Mouse (Mus musculus) midbrain, embryonic 12.5 days (tissue): ENCODE data around the gene Foxd4. TPM values are rescaled to one million over a fixed set of nuclear protein-coding genes. Genes with fewer than 3 reads are reported as not detected.
A peak's percentile ranks its signal among the peaks of the same experiment; 100 is the strongest.

Experiments
- ATAC-seq: fragments of 200-750 bp; cut with Nextera tagmentation; 2 replicates; pipeline ENCODE4 v1.8.0; 2017; ENCODE audit warnings: low read depth, moderate TSS enrichment, moderate library complexity; ENCODE audit not compliant: low FRiP score
- H3K27ac ChIP-seq: fragments of 300-500 bp; sonication (generic); replicated peaks from 2 replicates; pipeline ENCODE4 v1.5.1; 2016; ENCODE audit warnings: mild to moderate bottlenecking
- H3K27me3 ChIP-seq: fragments of 300-500 bp; sonication (generic); 2 replicates; pipeline ENCODE4 v1.6.1; 2016; ENCODE audit warnings: mild to moderate bottlenecking
- H3K36me3 ChIP-seq: fragments of 300-500 bp; sonication (generic); 2 replicates; pipeline ENCODE4 v1.6.1; 2016
- H3K4me1 ChIP-seq: fragments of 300-500 bp; sonication (generic); 2 replicates; pipeline ENCODE4 v1.6.1; 2016
- H3K4me2 ChIP-seq: fragments of 300-500 bp; sonication (generic); replicated peaks from 2 replicates; pipeline ENCODE4 v1.6.1; 2016; ENCODE audit warnings: mild to moderate bottlenecking, moderate library complexity
- H3K4me3 ChIP-seq: fragments of 300-500 bp; sonication (generic); 2 replicates; pipeline ENCODE4 v1.5.1; 2016; ENCODE audit warnings: mild to moderate bottlenecking
- H3K9ac ChIP-seq: fragments of 300-500 bp; sonication (generic); replicated peaks from 2 replicates; pipeline ENCODE4 v1.6.1; 2016; ENCODE audit warnings: mild to moderate bottlenecking, moderate library complexity
- H3K9me3 ChIP-seq: fragments of 300-500 bp; sonication (generic); 2 replicates; pipeline ENCODE4 v1.6.1; 2016; ENCODE audit warnings: mild to moderate bottlenecking
- WGBS: fragments of 180-500 bp; shearing (Covaris S2); methylation state at CpG from one replicate; pipeline ENCODE4 v1.1.7; 2016; 5-methylcytosine and 5-hydroxymethylcytosine counted together
- polyA plus RNA-seq: library from polyadenylated mRNA; unstranded; fragments of >200 nt; fragmentation: Nextera tagmentation; extraction: Ambion mirVana; gene quantifications from 2 replicates; pipeline ENCODE4 v1.2.1, GENCODE M21; 2016

Foxd4 gene
- polyA plus RNA-seq = 0.09 and 0.18 TPM in 2 replicates

DNA sequence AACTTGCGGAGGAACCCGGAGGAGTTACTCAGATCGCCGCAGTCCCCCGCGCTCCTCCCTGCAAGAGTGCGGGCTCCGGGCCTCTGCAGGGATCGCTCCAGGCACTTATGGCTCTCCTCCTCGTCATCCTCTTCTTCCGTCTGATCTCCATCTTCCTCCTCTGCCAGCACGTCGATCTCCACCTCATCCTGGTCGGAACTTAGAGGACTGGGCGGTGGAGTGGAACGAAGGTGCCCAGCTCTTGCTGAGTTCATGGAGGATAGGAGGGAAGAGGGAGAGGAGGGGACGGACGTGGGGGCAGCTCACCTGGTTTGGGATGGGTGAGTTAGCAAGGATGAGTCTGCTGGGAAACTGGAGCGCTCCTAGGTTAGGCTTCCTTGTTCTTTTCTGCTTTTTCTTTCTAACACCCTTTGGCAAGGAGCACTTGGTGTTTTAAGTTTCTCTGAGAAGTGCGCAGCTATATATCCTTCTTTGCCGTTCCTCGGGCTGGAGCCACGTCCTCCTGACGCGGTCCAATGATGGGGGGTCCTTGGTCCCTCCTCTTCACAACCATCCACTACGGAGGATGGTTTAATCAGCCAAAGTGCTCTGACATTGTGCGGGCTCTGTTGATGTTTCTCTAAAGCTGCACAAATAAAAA, at the start of gene Foxd4:
Gene Foxd4 (minus strand): TSS at position 617 of the 640 bp plus-strand sequence.
- H3K9ac ChIP-seq = peak within 1 kb of the TSS; percentile 47; the same call in 1 of the 2 replicates
- H3K4me1 ChIP-seq = peaks cover 26% of the 10 kb centered on the region
- no peaks in the 10 kb centered on the region for H3K36me3 ChIP-seq
- no peak within 1 kb of the TSS for H3K27ac ChIP-seq
- peak within 1 kb of the TSS; percentile 52 for H3K4me3 ChIP-seq
- H3K27me3 ChIP-seq = peaks cover 78% of the 10 kb centered on the region
- ATAC-seq = peak; percentile 45
- WGBS = 1% methylated on average over 27 of the region's 27 CpGs
- peak within 1 kb of the TSS; percentile 92 for H3K4me2 ChIP-seq
- H3K9me3 ChIP-seq = no peaks in the 10 kb centered on the region

DNA sequence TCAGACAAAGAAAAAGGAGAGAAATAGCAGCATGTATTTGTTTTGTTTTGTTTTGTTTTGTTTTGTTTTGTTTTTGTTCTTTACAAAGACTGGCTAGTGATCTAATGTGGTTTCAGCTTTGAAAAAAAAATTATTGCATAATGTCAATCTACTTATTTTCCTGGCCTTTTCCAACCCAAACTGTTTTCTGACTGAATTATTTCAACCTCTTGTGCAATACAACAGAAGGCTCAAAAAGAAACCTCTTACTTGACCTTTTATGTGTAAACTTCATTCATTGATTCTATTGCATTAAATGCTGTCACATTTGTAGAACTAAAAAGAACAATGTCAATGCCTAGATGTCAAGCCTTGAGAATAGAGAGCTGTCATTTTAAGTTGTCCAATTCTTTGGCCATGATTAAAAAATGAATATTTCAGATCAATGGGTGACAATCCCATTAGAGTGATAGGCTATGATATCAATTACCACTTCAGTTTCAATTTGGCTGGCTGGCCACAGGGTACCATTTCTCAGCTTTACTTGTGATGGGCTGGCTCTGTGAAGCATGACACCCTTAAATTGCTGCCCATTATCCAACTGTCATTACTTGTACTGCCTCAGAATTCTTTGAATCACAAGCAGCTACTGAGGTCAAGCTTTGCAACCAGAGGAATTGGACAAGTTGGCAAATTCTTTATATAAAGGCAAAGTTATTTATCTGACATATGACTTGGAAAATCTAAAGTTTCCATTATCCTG, 44.7 kb upstream of the Foxd4 start:
- no peak overlapping the region for H3K4me3 ChIP-seq
- H3K4me2 ChIP-seq = no peak overlapping the region
- H3K4me1 ChIP-seq = 0 out of 2 replicates have a peak, but pooled peaks cover 2% of the 10 kb centered on the region
- H3K27me3 ChIP-seq = no peaks in the 10 kb centered on the region
- peak; percentile 75; the same call in 1 of the 2 replicates for ATAC-seq
- H3K27ac ChIP-seq = no peak overlapping the region
- no peak overlapping the region for H3K9ac ChIP-seq
- no peaks in the 10 kb centered on the region for H3K9me3 ChIP-seq
- no peaks in the 10 kb centered on the region for H3K36me3 ChIP-seq

DNA sequence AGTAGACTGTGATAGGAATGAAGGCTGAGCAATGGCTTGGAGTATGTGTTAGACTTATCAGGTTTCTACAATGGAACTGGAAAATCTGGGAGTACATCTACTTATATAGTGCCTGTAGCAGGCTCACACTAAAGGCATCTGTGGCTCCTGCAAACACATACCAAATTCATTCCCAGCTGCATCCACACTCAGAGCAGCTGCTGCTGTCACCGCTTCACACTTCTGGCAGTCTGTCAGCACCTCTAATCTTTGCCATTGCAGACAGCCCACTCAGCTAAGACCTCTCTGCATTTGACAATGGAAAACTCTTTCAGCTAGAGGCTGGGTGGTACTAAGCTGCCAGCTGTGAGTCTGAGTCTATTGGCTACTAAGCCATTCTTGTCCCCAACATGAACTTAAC, 36.1 kb upstream of the Foxd4 start:
- Histone ChIP-seq H3K27ac (0 out of 2 replicates have a peak overlapping the region, but pooled peaks have one; percentile 6), H3K4me3 (no peak overlapping the region), H3K4me1 (peaks cover 2% of the 10 kb centered on the region; the same call in 1 of the 2 replicates), H3K27me3 (no peaks in the 10 kb centered on the region), H3K9ac (no peak overlapping the region), H3K36me3 (0 out of 2 replicates have a peak, but pooled peaks cover 5% of the 10 kb centered on the region), H3K4me2 (no peak overlapping the region), H3K9me3 (no peaks in the 10 kb centered on the region)
- peak; percentile 49; the same call in 1 of the 2 replicates for ATAC-seq
- WGBS = 44% methylated on average over 1 of the region's 1 CpGs

DNA sequence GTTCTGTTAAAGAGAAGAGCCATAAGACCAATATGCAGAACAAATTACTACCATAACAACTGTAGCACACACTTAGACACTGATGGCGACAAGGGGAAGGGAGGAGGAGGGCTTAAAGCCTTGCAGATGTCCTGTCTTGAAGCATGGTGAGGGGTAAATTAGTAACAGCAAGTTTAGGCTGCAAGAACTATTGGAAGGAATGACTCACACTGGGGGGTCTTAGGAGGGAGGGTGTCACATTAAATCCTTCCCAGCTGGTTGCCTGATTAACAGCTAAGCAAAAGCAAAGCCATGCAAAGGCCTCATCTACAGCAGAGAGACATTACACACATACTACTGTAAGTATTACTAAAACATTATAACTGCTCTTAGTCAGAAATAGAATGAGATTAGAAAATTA, 28.0 kb upstream of the Foxd4 start:
- Histone ChIP-seq H3K4me2 (no peak overlapping the region), H3K9me3 (no peaks in the 10 kb centered on the region), H3K27me3 (no peaks in the 10 kb centered on the region), H3K36me3 (no peaks in the 10 kb centered on the region), H3K9ac (no peak overlapping the region), H3K27ac (no peak overlapping the region), H3K4me1 (no peaks in the 10 kb centered on the region), H3K4me3 (no peak overlapping the region)
- WGBS = 31% methylated on average over 1 of the region's 1 CpGs
- no peak for ATAC-seq

DNA sequence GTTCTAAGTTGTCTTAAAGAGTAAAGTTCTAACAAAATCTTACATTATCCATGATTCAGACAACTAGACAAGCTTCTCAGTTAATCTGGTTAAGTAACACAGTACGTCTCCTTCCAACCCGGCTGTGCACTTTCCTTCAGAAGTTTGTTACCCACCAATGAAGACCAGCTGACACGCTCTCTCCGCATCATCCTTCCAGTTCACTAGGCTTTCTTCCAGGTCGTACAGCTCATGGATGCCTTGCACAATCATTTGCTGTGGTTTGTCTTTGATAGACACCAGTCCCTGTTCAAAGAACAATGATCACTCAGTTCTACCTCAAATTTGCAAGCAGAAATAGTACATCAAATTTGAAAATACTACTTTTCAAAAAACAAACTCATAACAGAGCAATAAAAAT, 19.9 kb upstream of the Foxd4 start:
- no peaks in the 10 kb centered on the region for H3K27me3 ChIP-seq
- 87% methylated on average over 5 of the region's 5 CpGs for WGBS
- no peaks in the 10 kb centered on the region for H3K9me3 ChIP-seq
- H3K36me3 ChIP-seq = peaks cover 22% of the 10 kb centered on the region
- H3K4me3 ChIP-seq = no peak overlapping the region
- ATAC-seq = no peak
- no peak overlapping the region for H3K9ac ChIP-seq
- no peak overlapping the region for H3K4me2 ChIP-seq
- no peak overlapping the region for H3K27ac ChIP-seq
- no peaks in the 10 kb centered on the region for H3K4me1 ChIP-seq

DNA sequence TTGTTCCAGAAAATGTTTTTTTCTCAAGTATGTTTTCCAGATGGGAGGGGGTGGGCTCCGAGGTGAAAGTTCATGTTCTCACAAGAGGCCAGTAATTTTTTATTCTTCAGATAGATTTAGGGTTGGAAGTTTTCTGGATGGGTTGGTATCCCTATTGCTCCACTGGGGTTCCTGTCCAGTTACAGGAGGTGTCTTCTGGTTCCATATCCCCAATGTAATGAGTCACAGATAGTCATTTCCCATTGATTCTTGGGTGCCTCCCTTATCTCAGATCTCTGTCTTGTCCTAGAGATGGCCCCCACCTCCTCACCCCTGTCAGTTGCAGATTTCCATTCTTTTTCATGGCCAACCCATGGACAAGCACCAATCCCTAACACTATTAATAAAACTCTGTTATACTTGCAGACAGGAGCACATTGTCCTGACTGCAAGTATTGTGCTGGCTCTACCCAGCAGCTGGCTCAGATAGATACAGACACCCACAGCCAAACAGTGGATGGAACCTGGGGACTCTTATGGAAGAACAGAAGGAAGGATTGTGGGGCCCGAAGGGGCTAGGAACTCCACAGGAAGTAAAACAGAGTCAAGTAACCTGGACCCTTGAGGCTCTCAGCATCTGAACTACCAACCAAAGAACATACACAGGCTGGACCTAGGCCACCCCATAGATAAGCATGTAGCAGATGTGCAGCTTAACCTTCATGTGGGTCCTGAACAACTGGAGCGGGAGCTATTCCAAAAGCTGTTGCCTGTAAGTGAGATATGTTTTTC, 7.6 kb upstream of the Foxd4 start:
- H3K27me3 ChIP-seq = peaks cover 8% of the 10 kb centered on the region
- H3K4me2 ChIP-seq = no peak overlapping the region
- H3K27ac ChIP-seq = no peak overlapping the region
- WGBS = 91% methylated on average over 3 of the region's 3 CpGs
- no peak overlapping the region for H3K9ac ChIP-seq
- no peak for ATAC-seq
- H3K4me1 ChIP-seq = no peaks in the 10 kb centered on the region
- H3K4me3 ChIP-seq = no peak overlapping the region
- H3K36me3 ChIP-seq = no peaks in the 10 kb centered on the region
- no peaks in the 10 kb centered on the region for H3K9me3 ChIP-seq

DNA sequence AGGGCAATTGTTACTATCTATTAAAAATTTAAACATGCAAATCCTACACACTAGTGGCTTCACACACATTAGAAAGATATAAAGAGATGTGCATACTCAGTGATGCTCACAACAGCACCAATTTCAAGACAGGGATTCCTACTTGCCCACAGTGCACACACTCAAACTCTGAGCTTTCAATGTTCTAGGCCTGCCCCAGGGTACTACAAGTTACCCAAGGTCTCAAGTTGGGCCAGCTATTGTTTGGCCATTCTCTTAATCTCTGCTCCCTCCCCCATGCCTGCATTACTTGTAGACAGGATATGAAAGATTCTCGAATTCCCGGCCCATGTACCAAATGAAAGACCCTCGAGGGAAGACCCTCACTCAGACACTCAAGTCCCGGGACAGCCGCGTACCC, 6.7 kb upstream of the Foxd4 start:
- H3K36me3 ChIP-seq = no peaks in the 10 kb centered on the region
- no peak overlapping the region for H3K9ac ChIP-seq
- H3K9me3 ChIP-seq = no peaks in the 10 kb centered on the region
- no peaks in the 10 kb centered on the region for H3K4me1 ChIP-seq
- no peak overlapping the region for H3K27ac ChIP-seq
- H3K4me2 ChIP-seq = no peak overlapping the region
- H3K4me3 ChIP-seq = no peak overlapping the region
- peaks cover 16% of the 10 kb centered on the region for H3K27me3 ChIP-seq
- WGBS = 94% methylated on average over 6 of the region's 6 CpGs
- no peak for ATAC-seq

DNA sequence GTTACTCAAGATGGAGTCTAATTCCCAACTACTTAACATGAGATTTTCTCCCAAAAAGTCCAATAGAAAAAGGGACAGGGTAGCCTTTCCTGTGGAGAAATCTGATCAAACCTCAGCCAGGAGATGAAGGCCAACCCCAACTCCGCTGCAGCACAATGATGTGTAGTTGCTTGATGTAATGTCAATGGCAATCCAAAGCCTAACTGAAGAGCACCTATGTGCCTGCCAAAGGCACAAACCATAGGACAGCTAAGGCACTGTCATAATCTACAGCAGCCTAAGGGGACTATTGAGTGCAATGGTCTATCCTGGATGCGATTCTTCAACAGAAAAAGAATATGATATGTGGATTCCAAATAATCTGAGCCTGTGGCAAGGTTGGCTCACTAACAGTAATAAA, 1.8 kb upstream of the Foxd4 start:
- Histone ChIP-seq H3K9me3 (no peaks in the 10 kb centered on the region), H3K27me3 (peaks cover 57% of the 10 kb centered on the region), H3K4me2 (no peak overlapping the region), H3K4me1 (peaks cover 19% of the 10 kb centered on the region), H3K36me3 (no peaks in the 10 kb centered on the region), H3K27ac (no peak overlapping the region), H3K4me3 (no peak overlapping the region), H3K9ac (no peak overlapping the region)
- no peak for ATAC-seq
- 44% methylated on average over 2 of the region's 2 CpGs for WGBS

DNA sequence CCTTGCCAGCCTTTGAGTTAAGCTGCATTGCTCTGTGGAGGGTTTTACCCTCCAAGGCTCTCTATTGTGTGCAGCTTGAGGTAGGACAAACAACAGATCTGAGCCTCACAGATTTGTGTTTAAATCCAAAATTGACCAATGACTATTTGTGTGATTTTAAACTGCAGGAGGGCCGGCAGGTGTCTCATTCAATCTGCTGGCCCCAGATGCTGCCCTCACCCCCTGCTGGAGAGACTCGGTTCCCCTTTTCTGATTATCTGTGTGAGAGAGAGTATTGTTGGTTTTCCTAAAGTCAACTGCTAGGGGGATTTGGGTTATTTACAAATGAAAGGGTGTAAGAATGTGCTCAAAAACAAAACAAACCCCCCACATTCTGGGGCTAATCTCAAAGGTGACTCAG, 1.3 kb upstream of the Foxd4 start:
- H3K9me3 ChIP-seq = no peaks in the 10 kb centered on the region
- peaks cover 63% of the 10 kb centered on the region for H3K27me3 ChIP-seq
- WGBS = 0% methylated on average over 2 of the region's 2 CpGs
- H3K4me2 ChIP-seq = no peak overlapping the region
- no peak overlapping the region for H3K27ac ChIP-seq
- H3K4me1 ChIP-seq = peaks cover 24% of the 10 kb centered on the region
- no peak overlapping the region for H3K4me3 ChIP-seq
- ATAC-seq = no peak
- H3K9ac ChIP-seq = no peak overlapping the region
- H3K36me3 ChIP-seq = no peaks in the 10 kb centered on the region

DNA sequence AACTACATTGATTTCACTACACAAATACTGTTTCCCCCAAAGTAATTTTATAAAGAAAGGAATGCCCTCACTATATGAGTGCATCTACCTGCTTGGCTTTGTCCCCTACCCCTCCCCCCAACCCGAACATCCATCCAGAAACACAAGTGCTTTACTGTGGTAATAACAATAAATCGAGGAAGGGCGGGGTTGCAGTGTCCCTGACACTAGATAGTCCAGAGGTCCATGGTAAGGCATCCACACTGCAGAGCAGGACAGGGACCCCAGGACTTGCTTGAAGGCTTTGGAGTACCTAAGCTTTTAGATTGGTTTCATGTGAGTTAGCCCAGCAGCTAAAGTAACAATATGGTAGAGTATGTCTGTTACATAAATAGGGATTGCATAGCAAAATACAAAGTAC, 669 bp upstream of the Foxd4 start:
- H3K4me3 ChIP-seq = no peak overlapping the region
- WGBS = 1% methylated on average over 3 of the region's 3 CpGs
- peaks cover 26% of the 10 kb centered on the region for H3K4me1 ChIP-seq
- no peaks in the 10 kb centered on the region for H3K36me3 ChIP-seq
- ATAC-seq = no peak
- H3K27ac ChIP-seq = no peak overlapping the region
- H3K9ac ChIP-seq = no peak overlapping the region
- H3K4me2 ChIP-seq = no peak overlapping the region
- peaks cover 69% of the 10 kb centered on the region for H3K27me3 ChIP-seq
- no peaks in the 10 kb centered on the region for H3K9me3 ChIP-seq

DNA sequence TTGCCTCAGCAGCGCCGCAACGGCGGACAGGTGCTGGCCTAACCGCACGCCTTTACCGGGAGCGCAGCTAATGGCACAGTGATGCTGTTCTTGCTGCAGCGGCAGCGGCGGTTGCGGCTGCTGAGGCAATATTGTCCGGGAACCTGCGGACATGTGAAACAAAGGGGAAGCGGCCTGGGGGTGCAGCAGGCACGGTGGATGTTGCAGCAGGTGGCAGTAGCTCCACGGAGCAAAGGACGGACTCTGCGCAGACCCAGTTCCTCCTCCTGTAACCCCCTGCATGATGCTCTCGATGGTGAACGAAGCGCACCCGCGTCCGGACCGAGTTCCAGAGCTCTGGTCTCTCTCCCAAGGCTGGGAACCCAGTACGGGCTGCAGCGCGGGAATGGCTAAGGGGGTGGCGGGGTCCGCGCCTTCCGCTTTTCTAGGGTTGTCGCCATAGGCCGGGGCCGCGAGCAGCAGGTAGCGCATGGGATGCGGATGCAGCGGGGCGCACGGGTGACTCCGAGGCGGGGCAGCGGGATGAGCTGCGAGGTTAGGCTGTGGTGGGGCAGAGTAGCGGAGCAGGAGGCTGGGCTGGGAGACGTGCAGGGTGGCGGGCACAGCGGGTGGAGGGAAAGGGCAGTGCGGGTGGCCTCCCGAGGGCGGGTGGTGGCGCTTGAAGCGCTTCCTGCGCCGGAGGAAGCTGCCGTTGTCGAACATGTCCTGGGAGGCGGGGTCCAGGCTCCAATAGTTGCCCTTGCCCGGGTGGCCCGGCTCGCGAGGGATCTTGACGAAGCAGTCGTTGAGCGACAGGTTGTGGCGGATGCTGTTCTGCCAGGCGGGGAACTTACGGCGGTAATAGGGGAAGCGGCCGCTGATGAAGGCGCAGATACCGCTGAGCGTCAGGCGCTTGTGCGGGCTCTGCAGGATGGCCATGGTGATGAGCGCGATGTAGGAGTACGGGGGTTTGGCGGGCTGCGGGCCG, 1.1 kb downstream of the Foxd4 start:
- WGBS = under 1% methylated on average over 84 of the region's 84 CpGs
- ATAC-seq = peak; percentile 67
- no peak overlapping the region for H3K27ac ChIP-seq

More for the DNA sequence above, 1.1 kb downstream of the Foxd4 start:
- Histone ChIP-seq H3K9ac (peak overlapping the region; percentile 47; the same call in 1 of the 2 replicates), H3K4me3 (peak overlapping the region; percentile 52), H3K4me1 (peaks cover 26% of the 10 kb centered on the region), H3K27me3 (peaks cover 87% of the 10 kb centered on the region), H3K4me2 (peak overlapping the region; percentile 92), H3K9me3 (no peaks in the 10 kb centered on the region), H3K36me3 (no peaks in the 10 kb centered on the region)
